Mouse (Mus musculus) MEL (cell line): ENCODE results near the gene Stat1. TPM values are rescaled to one million over a fixed set of nuclear protein-coding genes. Genes with fewer than 3 reads are reported as not detected.

Source experiments
- DNase-seq: peaks from one replicate; pipeline ENCODE4 v3.0.0; 2011; ENCODE audit warnings: low read depth, low spot score
- H3K27ac ChIP-seq: 2 replicates; pipeline ENCODE4 v1.5.1; 2012; ENCODE audit warnings: low read depth, mild to moderate bottlenecking, control low read depth, low read length, moderate library complexity; ENCODE audit not compliant: control insufficient read depth
- H3K27me3 ChIP-seq, 2 experiments: fragments of 150-350 bp in 1 of 2; sonication (generic) in 1 of 2; 2 replicates each; pipeline ENCODE4 v1.6.1; 2012; ENCODE audit warnings: low read length in 2 of 2, mild to moderate bottlenecking in 2 of 2, improper control_type of control experiment in 1 of 2, moderate library complexity in 1 of 2; ENCODE audit not compliant: insufficient read depth in 2 of 2, control insufficient read depth in 1 of 2
- H3K36me3 ChIP-seq, 2 experiments: 2 replicates each; pipeline ENCODE4 v1.6.1; 2012 to 2014; ENCODE audit warnings: low read length in 2 of 2, improper control_type of control experiment in 1 of 2, inconsistent platforms in 1 of 2, mild to moderate bottlenecking in 1 of 2; ENCODE audit not compliant: insufficient read depth in 2 of 2, control insufficient read depth in 1 of 2
- H3K4me1 ChIP-seq, 2 experiments: fragments of 150-350 bp in 1 of 2; sonication (generic) in 1 of 2; 2 replicates each; pipeline ENCODE4 v1.6.1; 2012; ENCODE audit warnings: low read length in 2 of 2, improper control_type of control experiment in 1 of 2, mild to moderate bottlenecking in 1 of 2; ENCODE audit not compliant: insufficient read depth in 2 of 2, control insufficient read depth in 1 of 2
- H3K4me3 ChIP-seq, 2 experiments: fragments of 150-350 bp in 1 of 2; sonication (generic) in 1 of 2; 2 replicates each; pipeline ENCODE4 v1.5.1; 2012; ENCODE audit warnings: low read depth in 2 of 2, low read length in 2 of 2, mild to moderate bottlenecking in 2 of 2, moderate library complexity in 2 of 2, control low read depth in 1 of 2, improper control_type of control experiment in 1 of 2; ENCODE audit not compliant: control insufficient read depth in 1 of 2, insufficient read depth in 1 of 2
- H3K79me2 ChIP-seq: 2 replicates; pipeline ENCODE4 v1.6.1; 2012; ENCODE audit warnings: mild to moderate bottlenecking, low read length, moderate library complexity; ENCODE audit not compliant: control insufficient read depth, poor library complexity, insufficient read depth
- H3K9ac ChIP-seq: 2 replicates; pipeline ENCODE4 v1.6.1; 2012; ENCODE audit warnings: low read depth, mild to moderate bottlenecking, control low read depth, low read length, moderate library complexity; ENCODE audit not compliant: control insufficient read depth, poor library complexity, severe bottlenecking
- H3K9me3 ChIP-seq: fragments of 150-350 bp; sonication (generic); replicated peaks from 2 replicates; pipeline ENCODE4 v1.6.1; 2012; ENCODE audit warnings: mild to moderate bottlenecking, low read length, improper control_type of control experiment, moderate library complexity; ENCODE audit not compliant: insufficient read depth
- BHLHE40 ChIP-seq: IDR thresholded peaks from 2 replicates; pipeline ENCODE4 v1.6.1; 2012; ENCODE audit warnings: low read depth, mild to moderate bottlenecking, inconsistent platforms, low read length, improper control_type of control experiment, borderline replicate concordance
- CTCF ChIP-seq, 3 experiments: IDR thresholded peaks in 2 of 3; conservative IDR thresholded peaks in 1 of 3; 2 replicates each; pipeline ENCODE4 v1.5.1; 2011 to 2012; ENCODE audit warnings: low read length in 3 of 3, low read depth in 2 of 3, mild to moderate bottlenecking in 2 of 3, improper control_type of control experiment in 1 of 3, inconsistent platforms in 1 of 3, mixed read lengths in 1 of 3, moderate library complexity in 1 of 3; ENCODE audit not compliant: control insufficient read depth in 1 of 3, insufficient read depth in 1 of 3, poor library complexity in 1 of 3, severe bottlenecking in 1 of 3
- EP300 ChIP-seq, 2 experiments: IDR thresholded peaks; 2 replicates each; pipeline ENCODE4 v1.6.1; 2011; ENCODE audit warnings: improper control_type of control experiment in 2 of 2, low read length in 2 of 2, low read depth in 1 of 2, mild to moderate bottlenecking in 1 of 2
- ETS1 ChIP-seq: IDR thresholded peaks from 2 replicates; pipeline ENCODE4 v1.6.1; 2012; ENCODE audit warnings: low read depth, mild to moderate bottlenecking, inconsistent platforms, low read length, improper control_type of control experiment, moderate library complexity
- GABPA ChIP-seq: IDR thresholded peaks from 2 replicates; pipeline ENCODE4 v1.6.1; 2012; ENCODE audit warnings: low read depth, mild to moderate bottlenecking, inconsistent platforms, low read length, improper control_type of control experiment, moderate library complexity
- HCFC1 ChIP-seq: IDR thresholded peaks from 2 replicates; pipeline ENCODE4 v1.6.1; 2012; ENCODE audit warnings: low read depth, mild to moderate bottlenecking, inconsistent platforms, low read length, improper control_type of control experiment, moderate library complexity
- KAT2A ChIP-seq: conservative IDR thresholded peaks from 2 replicates; pipeline ENCODE4 v1.6.1; 2012; ENCODE audit warnings: low read depth, low read length, improper control_type of control experiment, inconsistent platforms
- MAFK ChIP-seq: IDR thresholded peaks from 2 replicates; pipeline ENCODE4 v1.6.1; 2011; ENCODE audit warnings: low read depth, mild to moderate bottlenecking, low read length, improper control_type of control experiment, borderline replicate concordance
- MAZ ChIP-seq: IDR thresholded peaks from 2 replicates; pipeline ENCODE4 v1.6.1; 2012; ENCODE audit warnings: low read depth, mild to moderate bottlenecking, inconsistent platforms, low read length, improper control_type of control experiment
- MEF2A ChIP-seq: IDR thresholded peaks from 2 replicates; pipeline ENCODE4 v1.6.1; 2014; ENCODE audit warnings: low read depth, mild to moderate bottlenecking, inconsistent platforms, low read length, improper control_type of control experiment; ENCODE audit not compliant: poor library complexity, insufficient replicate concordance, severe bottlenecking; ENCODE audit errors: extremely low read depth
- MXI1 ChIP-seq: IDR thresholded peaks from 2 replicates; pipeline ENCODE4 v1.6.1; 2011; ENCODE audit warnings: mild to moderate bottlenecking, low read depth, low read length, improper control_type of control experiment
- MYC ChIP-seq: IDR thresholded peaks from 2 replicates; pipeline ENCODE4 v1.6.1; 2011; ENCODE audit warnings: low read depth, mild to moderate bottlenecking, low read length, improper control_type of control experiment, moderate library complexity
- NRF1 ChIP-seq: IDR thresholded peaks from 2 replicates; pipeline ENCODE4 v1.6.1; 2014; ENCODE audit warnings: low read depth, mild to moderate bottlenecking, inconsistent platforms, low read length, improper control_type of control experiment, moderate library complexity; ENCODE audit not compliant: poor library complexity, insufficient read depth, severe bottlenecking
- POLR2AphosphoS2 ChIP-seq: IDR thresholded peaks from 2 replicates; pipeline ENCODE4 v1.6.1; 2011; ENCODE audit warnings: low read length, improper control_type of control experiment
- POLR2AphosphoS5 ChIP-seq: IDR thresholded peaks from 2 replicates; pipeline ENCODE4 v1.6.1; 2012; ENCODE audit warnings: low read depth, borderline replicate concordance, mild to moderate bottlenecking, inconsistent platforms, low read length, moderate library complexity, mixed read lengths
- RCOR1 ChIP-seq: IDR thresholded peaks from 2 replicates; pipeline ENCODE4 v1.6.1; 2012; ENCODE audit warnings: low read depth, mild to moderate bottlenecking, inconsistent platforms, low read length, improper control_type of control experiment
- SIN3A ChIP-seq: IDR thresholded peaks from 2 replicates; pipeline ENCODE4 v1.6.1; 2012; ENCODE audit warnings: low read length, improper control_type of control experiment, inconsistent platforms
- TAL1 ChIP-seq: IDR thresholded peaks from 2 replicates; pipeline ENCODE4 v1.6.1; 2012; ENCODE audit warnings: mild to moderate bottlenecking, inconsistent platforms, low read length, moderate library complexity, mixed read lengths
- USF1 ChIP-seq: IDR thresholded peaks from 2 replicates; pipeline ENCODE4 v1.6.1; 2014; ENCODE audit warnings: low read depth, mild to moderate bottlenecking, inconsistent platforms, low read length, improper control_type of control experiment, moderate library complexity
- USF2 ChIP-seq, 2 experiments: IDR thresholded peaks; 2 replicates each; pipeline ENCODE4 v1.6.1; 2011 to 2012; ENCODE audit warnings: improper control_type of control experiment in 2 of 2, low read length in 2 of 2, borderline replicate concordance in 1 of 2, inconsistent platforms in 1 of 2, low read depth in 1 of 2, mild to moderate bottlenecking in 1 of 2; ENCODE audit not compliant: insufficient read depth in 1 of 2
- ZKSCAN1 ChIP-seq: IDR thresholded peaks from 2 replicates; pipeline ENCODE4 v1.6.1; 2012; ENCODE audit warnings: low read depth, mild to moderate bottlenecking, inconsistent platforms, low read length, improper control_type of control experiment, moderate library complexity
- ZNF384 ChIP-seq: IDR thresholded peaks from 2 replicates; pipeline ENCODE4 v1.6.1; 2012; ENCODE audit warnings: low read depth, mild to moderate bottlenecking, inconsistent platforms, low read length, improper control_type of control experiment
- polyA plus RNA-seq, 2 experiments: library from polyadenylated mRNA; stranded (reverse) in 1 of 2; unstranded in 1 of 2; fragments of >175 nt in 1 of 2; fragments of >200 nt in 1 of 2; gene quantifications; 2 replicates each; pipeline versions ENCODE4 v1.2.1 to v1.2.4; 2012; ENCODE audit warnings: low replicate concordance in 2 of 2, low read depth in 1 of 2; ENCODE audit not compliant: insufficient read length in 2 of 2, insufficient read depth in 1 of 2, missing spikeins in 1 of 2
- total RNA-seq: library from RNA; depleted of rRNA; stranded (reverse); fragments of 300-350 nt; gene quantifications from 2 replicates; pipeline ENCODE4 v1.2.3, GENCODE M21; 2012

Gene Stat1
- total and polyA plus RNA-seq, 3 experiments, result 9.7 to 44.0 (median 10.9) TPM

DNA sequence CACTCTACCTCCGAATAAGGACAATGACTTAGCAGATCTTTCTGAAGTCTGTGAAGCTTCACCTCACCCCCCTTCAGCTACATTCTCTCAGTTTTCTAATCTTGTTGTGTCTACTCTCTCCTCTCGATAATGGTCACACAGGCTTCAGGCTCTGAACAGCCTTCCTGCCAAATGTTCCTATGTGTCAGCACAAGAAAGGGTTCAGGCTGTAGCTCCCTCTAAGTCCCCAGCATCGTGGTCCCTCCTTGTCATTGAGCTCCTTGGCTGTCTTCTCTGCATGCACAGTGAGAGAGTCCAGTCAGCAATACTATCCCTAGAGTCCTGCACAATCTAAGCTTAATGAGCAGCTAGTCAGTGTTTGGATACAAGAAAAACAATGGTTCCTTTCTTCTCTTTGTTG is 8.0 kb upstream of the Stat1 start:
- no peak overlapping the region for H3K27ac ChIP-seq
- H3K4me3 ChIP-seq, result no peak overlapping the region
- peaks cover 0 to 16% of the 10 kb centered on the region in 2 experiments; a peak in 2 of 4 replicates for H3K36me3 ChIP-seq
- H3K79me2 ChIP-seq, result peaks cover 2% of the 10 kb centered on the region; the same call in 1 of the 2 replicates
- no peak overlapping the region for H3K9ac ChIP-seq
- TF ChIP-seq POLR2AphosphoS2 (no peak), SIN3A (no peak), MEF2A (no peak), HCFC1 (no peak), RCOR1 (no peak), BHLHE40 (no peak), MAFK (no peak), ETS1 (no peak), USF2 (IDR thresholded peaks at IDR 0.05; ENCODE audit: borderline replicate concordance in 1 of 2, insufficient read depth in 1 of 2, low read depth in 1 of 2, low read length in 2 of 2) (no peak), GABPA (no peak)
- H3K27me3 ChIP-seq, result no peaks in the 10 kb centered on the region
- peak; percentile 13 for DNase-seq
- no peaks in the 10 kb centered on the region for H3K9me3 ChIP-seq
- peaks cover 5 to 14% of the 10 kb centered on the region in 2 experiments; a peak in 3 of 4 replicates for H3K4me1 ChIP-seq

- Histone ChIP-seq H3K36me3 (peaks cover 0 to 16% of the 10 kb centered on the region in 2 experiments; a peak in 2 of 4 replicates), H3K27ac (no peak overlapping the region), H3K9me3 (no peaks in the 10 kb centered on the region), H3K4me3 (no peak overlapping the region), H3K79me2 (peaks cover 2% of the 10 kb centered on the region; the same call in 1 of the 2 replicates), H3K9ac (no peak overlapping the region), H3K27me3 (no peaks in the 10 kb centered on the region), H3K4me1 (peaks cover 5 to 14% of the 10 kb centered on the region in 2 experiments; a peak in 3 of 4 replicates)
- peak; percentile 57 for DNase-seq
- TF ChIP-seq SIN3A (no peak), BHLHE40 (no peak), MXI1 (no peak), ZKSCAN1 (no peak), MAFK (no peak), MAZ (no peak), TAL1 (no peak), USF1 (no peak), NRF1 (no peak), HCFC1 (no peak), EP300 (IDR thresholded peaks at IDR 0.05; ENCODE audit: low read depth in 1 of 2, low read length in 2 of 2) (no peak; a peak in 1 of 4 replicates), KAT2A (no peak), CTCF (IDR thresholded peaks at IDR 0.05 in 2 of 3, conservative IDR thresholded peaks at IDR 0.05 in 1 of 3; ENCODE audit: control insufficient read depth in 1 of 3, insufficient read depth in 1 of 3, low read depth in 2 of 3, low read length in 3 of 3, poor library complexity in 1 of 3, severe bottlenecking in 1 of 3) (no peak), USF2 (IDR thresholded peaks at IDR 0.05; ENCODE audit: borderline replicate concordance in 1 of 2, insufficient read depth in 1 of 2, low read depth in 1 of 2, low read length in 2 of 2) (no peak), POLR2AphosphoS5 (no peak), POLR2AphosphoS2 (no peak), ZNF384 (no peak), MYC (no peak)
Observed at GRCm38 (mm10) chr1:52112301-52112700, 6.9 kb upstream of the Stat1 start.
